27 mouse cellular contexts compared by ENCODE assay signal in genomic region chr7:83195896-83196537, GRCm38 (mm10).
DNase-seq lines count a peak whose midpoint lies in the region; ATAC-seq and TF ChIP-seq lines count a peak whose summit lies in the region.
"Had no signal": no experiment of that assay in that cellular context is flagged by ENCODE, and none has a peak within 500 bp of the region (broad histone marks: within the 10 kb centered on the region; RNA-seq: fewer than 3 reads in every experiment).

No protein-coding gene starts in this region.

- TF ChIP-seq POLR2A in limb, embryonic 14.5 days (IDR thresholded peaks at IDR 0.05; ENCODE audit: borderline replicate concordance, extremely low read depth, insufficient read depth, insufficient read length): no peak

- H3K27me3 ChIP-seq in forebrain, embryonic 10.5 days (ENCODE audit: poor library complexity, severe bottlenecking): no peaks in the 10 kb centered on the region
- H3K27me3 ChIP-seq in forebrain, embryonic 11.5 days (ENCODE audit: control insufficient read depth, insufficient read depth, low read length): no peaks in the 10 kb centered on the region
- H3K27me3 ChIP-seq in limb, embryonic 14.5 days (ENCODE audit: control insufficient read depth, insufficient read depth, low read length): no peaks in the 10 kb centered on the region
- H3K27me3 ChIP-seq in limb, embryonic 10.5 days (ENCODE audit: low read depth, poor library complexity, severe bottlenecking): no peaks in the 10 kb centered on the region
- H3K27me3 ChIP-seq in intestine, embryonic 15.5 days (replicated peaks): no peaks in the 10 kb centered on the region
- H3K27me3 ChIP-seq: CH12.LX; heart, embryonic 15.5 days; liver, embryonic 13.5 days; neural tube, embryonic 15.5 days; stomach, embryonic 15.5 days had no signal

- ATAC-seq in forebrain, embryonic 11.5 days (replicated peaks; ENCODE audit: low FRiP score): no peak
- no peak for ATAC-seq in limb, embryonic 14.5 days (ENCODE audit: low FRiP score, low read depth)
- ATAC-seq in intestine, embryonic 15.5 days: peak; percentile 79
- ATAC-seq: forebrain, postnatal 0 days; Patski had no signal

- no peaks in the 10 kb centered on the region; the same call in 1 of the 2 replicates for H3K9me3 ChIP-seq in forebrain, embryonic 10.5 days
- H3K9me3 ChIP-seq in forebrain, embryonic 11.5 days (ENCODE audit: control insufficient read depth, low read length): no peaks in the 10 kb centered on the region
- no peaks in the 10 kb centered on the region for H3K9me3 ChIP-seq in limb, embryonic 14.5 days (ENCODE audit: control insufficient read depth, low read length)
- no peaks in the 10 kb centered on the region for H3K9me3 ChIP-seq in limb, embryonic 10.5 days (replicated peaks)
- H3K9me3 ChIP-seq in intestine, embryonic 15.5 days: no peaks in the 10 kb centered on the region
- H3K9me3 ChIP-seq: embryonic facial prominence, embryonic 10.5 days; G1E; heart, embryonic 15.5 days; liver, embryonic 13.5 days; neural tube, embryonic 15.5 days; stomach, embryonic 15.5 days had no signal

- DNase-seq in forebrain, embryonic 10.5 days (ENCODE audit: extremely low spot score, low spot score): no peak
- no peak for DNase-seq in forebrain, embryonic 11.5 days (ENCODE audit: low spot score)
- peak; percentile 25 for DNase-seq in limb, embryonic 14.5 days (ENCODE audit: low spot score)
- no peak for DNase-seq in limb, embryonic 10.5 days (ENCODE audit: low spot score)
- DNase-seq in yolk sac, embryonic 10.5 days (ENCODE audit: low spot score): peak; percentile 3
- no peak for DNase-seq in liver
- DNase-seq: adrenal gland, adult 8-10 months; cerebellum, adult 11-12 months; cerebellum, postnatal 10 days; forebrain, postnatal 0 days; gastrocnemius, postnatal 25 days; heart, postnatal 4 days; kidney, adult 2 months; liver, embryonic 13.5 days; lung, postnatal 10 days; right cerebral cortex, adult 18-20 months; thymus, postnatal 36 days had no signal

- WGBS in forebrain, embryonic 10.5 days: 93% methylated on average over 12 of the region's 12 CpGs
- WGBS in forebrain, embryonic 11.5 days: 88% methylated on average over 12 of the region's 12 CpGs
- WGBS in limb, embryonic 14.5 days: 40% methylated on average over 12 of the region's 12 CpGs
- 55% methylated on average over 12 of the region's 12 CpGs for WGBS in limb, embryonic 10.5 days
- WGBS in intestine, embryonic 15.5 days: 34% methylated on average over 12 of the region's 12 CpGs

- peaks cover 12% of the 10 kb centered on the region for H3K4me1 ChIP-seq in forebrain, embryonic 10.5 days
- H3K4me1 ChIP-seq in forebrain, embryonic 11.5 days (replicated peaks; ENCODE audit: control insufficient read depth, insufficient read depth, low read length): no peaks in the 10 kb centered on the region
- H3K4me1 ChIP-seq in limb, embryonic 14.5 days (ENCODE audit: control insufficient read depth, insufficient read depth, low read length): peaks cover 5% of the 10 kb centered on the region; the same call in 1 of the 2 replicates
- peaks cover 37% of the 10 kb centered on the region for H3K4me1 ChIP-seq in limb, embryonic 10.5 days
- H3K4me1 ChIP-seq in intestine, embryonic 15.5 days (replicated peaks): 0 out of 2 replicates have a peak, but pooled peaks cover 7% of the 10 kb centered on the region
- H3K4me1 ChIP-seq: heart, embryonic 15.5 days; liver, embryonic 13.5 days; stomach, embryonic 15.5 days had no signal

- no peak overlapping the region for H3K9ac ChIP-seq in forebrain, embryonic 11.5 days (ENCODE audit: low read length)
- no peak overlapping the region for H3K9ac ChIP-seq in limb, embryonic 14.5 days (ENCODE audit: low read depth, low read length, severe bottlenecking)
- H3K9ac ChIP-seq in intestine, embryonic 15.5 days: no peak overlapping the region
- H3K9ac ChIP-seq: forebrain, postnatal 0 days; heart, embryonic 15.5 days; hindbrain, embryonic 14.5 days; liver, embryonic 13.5 days; neural tube, embryonic 15.5 days; stomach, embryonic 15.5 days had no signal

- no peak overlapping the region for H3K4me3 ChIP-seq in forebrain, embryonic 10.5 days
- H3K4me3 ChIP-seq in forebrain, embryonic 11.5 days (ENCODE audit: low read depth, low read length): no peak overlapping the region
- no peak overlapping the region for H3K4me3 ChIP-seq in limb, embryonic 14.5 days (replicated peaks; ENCODE audit: low read length)
- H3K4me3 ChIP-seq in limb, embryonic 10.5 days: no peak overlapping the region
- H3K4me3 ChIP-seq in intestine, embryonic 15.5 days (replicated peaks): no peak overlapping the region
- H3K4me3 ChIP-seq: embryonic facial prominence, embryonic 10.5 days; heart, embryonic 15.5 days; liver, embryonic 13.5 days; neural tube, embryonic 15.5 days; stomach, embryonic 15.5 days had no signal

- no peak overlapping the region for H3K4me2 ChIP-seq in forebrain, embryonic 11.5 days (ENCODE audit: low read depth, low read length, severe bottlenecking)
- H3K4me2 ChIP-seq in limb, embryonic 14.5 days (replicated peaks; ENCODE audit: low read depth, low read length, severe bottlenecking): no peak overlapping the region
- no peak overlapping the region; the same call in 1 of the 2 replicates for H3K4me2 ChIP-seq in intestine, embryonic 15.5 days (replicated peaks)
- H3K4me2 ChIP-seq: heart, embryonic 15.5 days; hindbrain, embryonic 14.5 days; liver, embryonic 13.5 days; midbrain, embryonic 11.5 days; neural tube, embryonic 15.5 days; stomach, embryonic 15.5 days had no signal

- H3K27ac ChIP-seq in forebrain, embryonic 10.5 days: 0 out of 2 replicates have a peak overlapping the region, but pooled peaks have one; percentile 8
- H3K27ac ChIP-seq in forebrain, embryonic 11.5 days (ENCODE audit: low read depth, low read length): no peak overlapping the region
- H3K27ac ChIP-seq in limb, embryonic 14.5 days (replicated peaks; ENCODE audit: low read depth, low read length): no peak overlapping the region
- H3K27ac ChIP-seq in limb, embryonic 10.5 days: no peak overlapping the region
- no peak overlapping the region for H3K27ac ChIP-seq in intestine, embryonic 15.5 days
- H3K27ac ChIP-seq: heart, embryonic 15.5 days; hindbrain, embryonic 14.5 days; liver, embryonic 13.5 days; neural tube, embryonic 15.5 days; stomach, embryonic 15.5 days had no signal

- H3K36me3 ChIP-seq in forebrain, embryonic 10.5 days (replicated peaks): no peaks in the 10 kb centered on the region
- no peaks in the 10 kb centered on the region for H3K36me3 ChIP-seq in forebrain, embryonic 11.5 days (ENCODE audit: control insufficient read depth, insufficient read depth, low read length)
- H3K36me3 ChIP-seq in limb, embryonic 14.5 days (ENCODE audit: control insufficient read depth, insufficient read depth, low read length): no peaks in the 10 kb centered on the region
- no peaks in the 10 kb centered on the region for H3K36me3 ChIP-seq in limb, embryonic 10.5 days
- no peaks in the 10 kb centered on the region for H3K36me3 ChIP-seq in intestine, embryonic 15.5 days
- H3K36me3 ChIP-seq: embryonic facial prominence, embryonic 10.5 days; G1E; heart, embryonic 15.5 days; liver, embryonic 13.5 days; neural tube, embryonic 15.5 days; stomach, embryonic 15.5 days had no signal

Comparison
In these comparisons a context has a peak if more than half of its experiments do, and no peak if none do; other contexts are left out.
1. DNase-seq: peak in limb, embryonic 14.5 days (single experiment) and yolk sac, embryonic 10.5 days (single experiment); none in forebrain, embryonic 10.5 days (single experiment), forebrain, embryonic 11.5 days (single experiment), limb, embryonic 10.5 days (single experiment) and liver (single experiment).